ENCODE assay signal across 11 mouse cellular contexts in the genomic region with DNA sequence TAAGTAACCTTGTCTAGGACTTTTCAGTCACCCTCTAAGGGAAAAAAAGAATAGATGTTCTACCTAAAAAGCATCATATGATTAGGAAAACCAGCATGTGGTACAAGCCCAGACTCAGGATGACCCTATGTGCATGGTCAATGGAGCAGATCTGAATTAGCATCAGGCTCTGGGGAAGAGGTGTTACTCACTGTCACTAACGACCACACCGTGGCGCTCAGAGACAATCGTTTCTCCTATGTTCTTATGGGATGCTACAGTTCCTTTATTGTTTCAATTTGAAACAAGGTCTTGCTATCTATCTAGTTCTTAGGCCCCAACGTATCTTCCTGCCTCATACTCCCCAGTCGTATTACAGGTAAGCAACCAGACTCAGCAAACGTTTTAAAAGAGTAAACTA.
A peak's percentile ranks its signal among the peaks of the same experiment; 100 is the strongest.
DNase-seq lines count a peak whose midpoint lies in the region; ATAC-seq and TF ChIP-seq lines count a peak whose summit lies in the region.
"Had no signal": no experiment of that assay in that cellular context is flagged by ENCODE, and none has a peak within 500 bp of the region (broad histone marks: within the 10 kb centered on the region; RNA-seq: fewer than 3 reads in every experiment).

No protein-coding gene starts in this region.

- dilution Hi-C loops in CH12.LX (cut with MboI; ENCODE audit: extremely low pct_ligation_motif_present, extremely low pct_unique_long_range_greater_than_20kb, low sequenced_read_pairs): no loop called here

- DNase-seq in frontal cortex, postnatal 10 days (ENCODE audit: low spot score in 2 of 2): no peak
- peak; percentile 25 for DNase-seq in kidney, postnatal 14 days
- DNase-seq in kidney, adult 8-10 months: no peak
- peak; percentile 49 for DNase-seq in CH12.LX (ENCODE audit: extremely low read depth)
- DNase-seq in brain, embryonic 14.5 days (ENCODE audit: low read depth): peak; percentile 27
- DNase-seq in spleen, adult 18-20 months: no peak
- no peak for DNase-seq in frontal cortex, postnatal 25 days (ENCODE audit: low spot score in 2 of 2)
- DNase-seq: gastrocnemius, postnatal 10 days; heart, postnatal 10 days had no signal

- peak; percentile 76 for TF ChIP-seq RAD21 in CH12.LX (IDR thresholded peaks at IDR 0.05; ENCODE audit: low read depth, low read length)

- H3K9ac ChIP-seq in CH12.LX (ENCODE audit: insufficient read depth, low read depth): no peak overlapping the region

- peak overlapping the region; percentile 21; the same call in 1 of the 2 replicates for H3K4me2 ChIP-seq in CH12.LX (ENCODE audit: insufficient read depth, low read depth, poor library complexity, severe bottlenecking)

- TF ChIP-seq EP300 in CH12.LX (IDR thresholded peaks at IDR 0.05; ENCODE audit: low read length): no peak

- TF ChIP-seq CTCF in CH12.LX (conservative IDR thresholded peaks at IDR 0.05 in 1 of 2, IDR thresholded peaks at IDR 0.05 in 1 of 2; ENCODE audit: low read depth in 2 of 2, low read length in 2 of 2): peak in 1 of 2 experiments; percentile 74; a peak in 2 of 4 replicates
- TF ChIP-seq CTCF in brain, embryonic 14.5 days (IDR thresholded peaks at IDR 0.05; ENCODE audit: borderline replicate concordance, extremely low read depth, insufficient read depth, insufficient read length): peak; percentile 21; the same call in 1 of the 2 replicates

- H3K79me2 ChIP-seq in CH12.LX (replicated peaks; ENCODE audit: control insufficient read depth, extremely low read depth, insufficient read depth, poor library complexity, severe bottlenecking): no peaks in the 10 kb centered on the region

- H3K4me3 ChIP-seq in CH12.LX (replicated peaks in 1 of 3; ENCODE audit: low read depth in 2 of 3, low read length in 2 of 3, poor library complexity in 1 of 3): no peak overlapping the region

- in situ Hi-C loops in CH12.LX (cut with MboI; ENCODE audit: low pct_ligation_motif_present, low pct_unique_long_range_greater_than_20kb, low sequenced_read_pairs): loop anchor here (10.0 kb wide), 1 partner anchor 92 kb away; no protein-coding TSS in a partner anchor

- no peaks in the 10 kb centered on the region for H3K9me3 ChIP-seq in CH12.LX (replicated peaks; ENCODE audit: low read length)

- TF ChIP-seq POLR2A in CH12.LX (IDR thresholded peaks at IDR 0.05; ENCODE audit: low read depth, low read length): no peak
- TF ChIP-seq POLR2A in brain, embryonic 14.5 days (IDR thresholded peaks at IDR 0.05; ENCODE audit: borderline replicate concordance, extremely low read depth, insufficient read depth, insufficient read length, poor library complexity, severe bottlenecking): no peak

- no peak overlapping the region for H3K27ac ChIP-seq in CH12.LX (ENCODE audit: insufficient read depth, low read depth)
- H3K27ac ChIP-seq: macrophage had no signal

- peak; percentile 61; the same call in 1 of the 2 replicates for ATAC-seq in frontal cortex, adult (ENCODE audit: low TSS enrichment)

- H3K36me3 ChIP-seq in CH12.LX (replicated peaks in 1 of 2; ENCODE audit: control insufficient read depth in 1 of 2, insufficient read depth in 1 of 2, low read length in 1 of 2): no peaks in the 10 kb centered on the region

- peaks cover 0 to 18% of the 10 kb centered on the region in 2 experiments; a peak in 1 of 4 replicates for H3K4me1 ChIP-seq in CH12.LX (ENCODE audit: control insufficient read depth in 1 of 2, insufficient read depth in 2 of 2)

- no peaks in the 10 kb centered on the region for H3K27me3 ChIP-seq in CH12.LX (replicated peaks)

TF ChIP-seq in CH12.LX, 34 proteins besides CTCF, POLR2A, EP300 and RAD21:
- TF ChIP-seq ETS1 (conservative IDR thresholded peaks at IDR 0.05; ENCODE audit: low read depth, low read length): 0 out of 2 replicates have a peak, but pooled peaks have one; percentile 10
- no peak for TF ChIP-seq HCFC1 (IDR thresholded peaks at IDR 0.05; ENCODE audit: low read depth, low read length)
- peak; percentile 51 for TF ChIP-seq SMC3 (IDR thresholded peaks at IDR 0.05; ENCODE audit: low read depth, low read length)

Comparison
In these comparisons a context has a peak if more than half of its experiments do, and no peak if none do; other contexts are left out.
1. DNase-seq: peak in kidney, postnatal 14 days (single experiment), CH12.LX (single experiment) and brain, embryonic 14.5 days (single experiment); none in frontal cortex, postnatal 10 days (0 of 2), kidney, adult 8-10 months (0 of 2), spleen, adult 18-20 months (0 of 2) and frontal cortex, postnatal 25 days (0 of 2).